Mouse (Mus musculus) lung, postnatal 0 days (tissue): ENCODE data around the gene Dnajb4. TPM values are rescaled to one million over a fixed set of nuclear protein-coding genes. Genes with fewer than 3 reads are reported as not detected.
A peak's percentile ranks its signal among the peaks of the same experiment; 100 is the strongest.
"Not testable (repeated sequence)": the region's sequence is repeated elsewhere in the genome, so short reads cannot be mapped to it uniquely, and the experiment has no call there.

ENCODE experiments used
- ATAC-seq: fragments of 200-750 bp; cut with Nextera tagmentation; 2 replicates; pipeline ENCODE4 v1.8.0; 2017; ENCODE audit warnings: moderate library complexity
- DNase-seq: peaks from one replicate; pipeline ENCODE4 v3.0.0-alpha.2; 2016; ENCODE audit warnings: low spot score
- H3K27ac ChIP-seq: fragments of 300-500 bp; sonication (generic); 2 replicates; pipeline ENCODE4 v1.5.1; 2014; ENCODE audit warnings: antibody characterized with exemption, mild to moderate bottlenecking, low read length, mixed read lengths
- H3K27me3 ChIP-seq: fragments of 300-500 bp; sonication (generic); replicated peaks from 2 replicates; pipeline ENCODE4 v1.6.1; 2014; ENCODE audit warnings: low read length, mixed read lengths; ENCODE audit not compliant: insufficient read depth
- H3K36me3 ChIP-seq: fragments of 300-500 bp; sonication (generic); 2 replicates; pipeline ENCODE4 v1.6.1; 2014; ENCODE audit warnings: low read length, mixed read lengths; ENCODE audit not compliant: insufficient read depth
- H3K4me1 ChIP-seq: fragments of 300-500 bp; sonication (generic); 2 replicates; pipeline ENCODE4 v1.6.1; 2014; ENCODE audit warnings: antibody characterized with exemption, low read depth, low read length, mixed read lengths; ENCODE audit not compliant: insufficient read depth
- H3K4me2 ChIP-seq: fragments of 300-500 bp; sonication (generic); replicated peaks from 2 replicates; pipeline ENCODE4 v1.6.1; 2014; ENCODE audit warnings: low read depth, mild to moderate bottlenecking, low read length, moderate library complexity, mixed read lengths
- H3K4me3 ChIP-seq: fragments of 300-500 bp; sonication (generic); 2 replicates; pipeline ENCODE4 v1.5.1; 2014; ENCODE audit warnings: low read depth, low read length
- H3K9ac ChIP-seq: fragments of 300-500 bp; sonication (generic); replicated peaks from 2 replicates; pipeline ENCODE4 v1.6.1; 2014; ENCODE audit warnings: low read depth, mild to moderate bottlenecking
- H3K9me3 ChIP-seq: fragments of 300-500 bp; sonication (generic); 2 replicates; pipeline ENCODE4 v1.6.1; 2016; ENCODE audit warnings: low read length, mixed read lengths
- CTCF ChIP-seq: IDR thresholded peaks from 2 replicates; pipeline ENCODE4 v1.5.1; 2016; ENCODE audit warnings: antibody characterized with exemption, mild to moderate bottlenecking
- EP300 ChIP-seq: IDR thresholded peaks from 2 replicates; pipeline ENCODE4 v1.6.1; 2016; ENCODE audit warnings: antibody characterized with exemption, mild to moderate bottlenecking, control low read depth
- WGBS: fragments of 180-500 bp; shearing (Covaris S2); extraction: QIAGEN DNeasy Blood & Tissue Kit; methylation state at CpG from one replicate; pipeline ENCODE4 v1.1.7; 2014; 5-methylcytosine and 5-hydroxymethylcytosine counted together
- polyA plus RNA-seq: library from polyadenylated mRNA; unstranded; fragments of >200 nt; fragmentation: Nextera tagmentation; extraction: Ambion mirVana; gene quantifications from 2 replicates; pipeline ENCODE4 v1.2.1, GENCODE M21; 2015

The Dnajb4 gene
- polyA plus RNA-seq, 1 experiment from 2014 or later: 54.0 TPM

DNA sequence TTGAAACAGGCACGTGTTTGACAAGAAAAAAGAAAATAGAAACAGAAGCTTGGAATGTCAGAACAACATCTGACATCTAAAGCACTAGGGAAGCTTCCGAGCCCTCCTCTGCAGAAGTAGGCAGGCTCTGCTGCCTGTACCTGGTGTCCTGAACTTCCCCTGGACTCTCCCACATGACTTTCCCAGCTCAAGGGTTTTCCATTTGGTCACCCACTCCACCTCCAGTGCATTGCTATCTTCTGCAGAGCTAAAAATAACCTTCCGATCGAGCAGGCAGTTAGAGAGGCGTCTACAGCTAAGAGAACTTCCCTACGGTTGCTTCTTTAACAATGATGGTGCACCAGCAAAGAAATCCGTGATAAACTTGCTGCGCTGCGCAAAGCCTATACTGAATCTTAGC is 76.5 kb downstream of the Dnajb4 start:
- Histone ChIP-seq H3K27me3 (no peaks in the 10 kb centered on the region), H3K9me3 (no peaks in the 10 kb centered on the region), H3K27ac (no peak overlapping the region), H3K9ac (no peak overlapping the region), H3K4me2 (no peak overlapping the region), H3K4me1 (no peaks in the 10 kb centered on the region), H3K4me3 (no peak overlapping the region), H3K36me3 (no peaks in the 10 kb centered on the region)
- TF ChIP-seq EP300 (no peak), CTCF (no peak)
- DNase-seq (peak; percentile 54), ATAC-seq (peak; percentile 68)
- 38% methylated on average over 9 of the region's 9 CpGs for WGBS

DNA sequence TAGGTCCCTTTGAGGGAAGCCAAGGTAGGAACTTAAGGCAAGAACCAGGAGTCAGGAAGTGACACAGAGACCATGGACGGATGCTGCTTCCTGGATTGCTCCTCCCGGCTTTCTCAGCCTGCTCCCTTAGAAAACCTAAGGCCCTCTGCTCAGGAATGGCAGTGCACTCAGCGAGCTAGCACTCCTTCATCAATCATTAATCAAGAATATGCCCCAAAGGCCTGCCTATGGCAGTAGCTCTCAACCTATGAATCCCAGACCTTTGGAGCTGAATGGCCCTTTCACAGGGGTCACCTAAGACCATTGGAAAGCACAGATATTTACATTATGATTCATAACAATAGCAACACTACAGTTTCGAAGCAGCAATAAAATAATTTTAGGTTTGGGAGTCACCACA is 79.1 kb downstream of the Dnajb4 start:
- no peak overlapping the region for H3K4me2 ChIP-seq
- no peak overlapping the region for H3K4me3 ChIP-seq
- H3K9me3 ChIP-seq: no peaks in the 10 kb centered on the region
- H3K27me3 ChIP-seq: no peaks in the 10 kb centered on the region
- H3K9ac ChIP-seq: no peak overlapping the region
- TF ChIP-seq EP300 (no peak), CTCF (no peak)
- H3K4me1 ChIP-seq: no peaks in the 10 kb centered on the region
- no peak overlapping the region for H3K27ac ChIP-seq
- DNase-seq (no peak), ATAC-seq (no peak)
- WGBS: 54% methylated on average over 4 of the region's 4 CpGs
- H3K36me3 ChIP-seq: no peaks in the 10 kb centered on the region

DNA sequence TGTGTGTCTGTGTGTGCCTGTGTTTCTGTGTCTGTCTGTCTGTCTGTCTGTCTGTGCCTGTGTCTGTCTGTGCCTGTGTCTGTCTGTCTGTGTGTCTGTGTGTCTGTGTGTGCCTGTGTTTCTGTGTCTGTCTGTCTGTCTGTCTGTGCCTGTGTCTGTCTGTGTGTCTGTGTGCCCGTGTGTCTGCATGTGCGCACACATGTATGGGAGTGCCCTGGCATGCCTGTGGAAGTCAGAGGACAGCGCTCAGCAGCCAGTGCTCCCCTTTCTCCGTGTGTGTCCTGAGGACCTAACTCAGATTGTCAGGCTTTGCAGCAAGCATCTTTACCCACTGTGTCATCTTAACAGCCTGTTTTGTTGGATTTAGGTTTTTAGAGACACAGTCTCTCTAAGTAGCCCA is 80.7 kb downstream of the Dnajb4 start:
- not testable (repeated sequence) for H3K4me1 ChIP-seq, ATAC-seq, H3K9ac ChIP-seq, H3K4me3 ChIP-seq, H3K36me3 ChIP-seq, H3K27ac ChIP-seq, H3K9me3 ChIP-seq, H3K4me2 ChIP-seq, DNase-seq, H3K27me3 ChIP-seq
- 91% methylated on average over 4 of the region's 4 CpGs for WGBS

GRCm38 (mm10) chr3:152128631-152129030 is 81.5 kb downstream of the Dnajb4 start:
- H3K27ac ChIP-seq: no peak overlapping the region
- no peak overlapping the region for H3K4me3 ChIP-seq
- TF ChIP-seq CTCF (no peak), EP300 (no peak)
- DNase-seq (no peak), ATAC-seq (no peak)
- no peaks in the 10 kb centered on the region for H3K27me3 ChIP-seq
- no peak overlapping the region for H3K4me2 ChIP-seq
- 78% methylated on average over 7 of the region's 7 CpGs for WGBS
- no peaks in the 10 kb centered on the region for H3K4me1 ChIP-seq
- H3K36me3 ChIP-seq: no peaks in the 10 kb centered on the region
- H3K9ac ChIP-seq: no peak overlapping the region
- H3K9me3 ChIP-seq: no peaks in the 10 kb centered on the region

Other genes with a start within 250 kb of the Dnajb4 start
- 86.3 and 107 TPM in 2 replicates for gene Gipc2, start 44.1 kb downstream of the Dnajb4 start, polyA plus RNA-seq
- gene Fubp1, start 120 bp upstream of the Dnajb4 start, polyA plus RNA-seq: 74.9 and 95.5 TPM in 2 replicates
- 39.9 and 47.1 TPM in 2 replicates for gene Nexn, start 56.0 kb upstream of the Dnajb4 start, polyA plus RNA-seq
- gene Miga1, start 130.1 kb upstream of the Dnajb4 start, polyA plus RNA-seq: 10.0 and 12.3 TPM in 2 replicates
- gene Usp33, start 136.2 kb upstream of the Dnajb4 start, polyA plus RNA-seq: 43.1 and 52.4 TPM in 2 replicates
- 25.5 and 28.3 TPM in 2 replicates for gene Zzz3, start 185.2 kb upstream of the Dnajb4 start, polyA plus RNA-seq